Mouse (Mus musculus) limb, embryonic 10.5 days (tissue): ENCODE measurements around the gene Cybrd1. TPM values are rescaled to one million over a fixed set of nuclear protein-coding genes. Genes with fewer than 3 reads are reported as not detected.
A peak's percentile ranks its signal among the peaks of the same experiment; 100 is the strongest.

Experiments used
- DNase-seq: peaks from one replicate; pipeline ENCODE4 v3.0.0-alpha.2; 2017; ENCODE audit warnings: low spot score
- H3K27ac ChIP-seq: fragments of 300-500 bp; sonication (generic); 2 replicates; pipeline ENCODE4 v1.5.1; 2016; ENCODE audit warnings: mild to moderate bottlenecking
- H3K27me3 ChIP-seq: fragments of 300-500 bp; sonication (generic); 2 replicates; pipeline ENCODE4 v1.6.1; 2016; ENCODE audit warnings: low read depth, mild to moderate bottlenecking; ENCODE audit not compliant: poor library complexity, severe bottlenecking
- H3K36me3 ChIP-seq: fragments of 300-500 bp; sonication (generic); 2 replicates; pipeline ENCODE4 v1.6.1; 2016; ENCODE audit warnings: mild to moderate bottlenecking, moderate library complexity
- H3K4me1 ChIP-seq: fragments of 300-500 bp; sonication (generic); 2 replicates; pipeline ENCODE4 v1.6.1; 2016
- H3K4me3 ChIP-seq: fragments of 300-500 bp; sonication (generic); 2 replicates; pipeline ENCODE4 v1.5.1; 2016; ENCODE audit warnings: mild to moderate bottlenecking, moderate library complexity
- H3K9me3 ChIP-seq: fragments of 300-500 bp; sonication (generic); replicated peaks from 2 replicates; pipeline ENCODE4 v1.6.1; 2016; ENCODE audit warnings: mild to moderate bottlenecking
- WGBS: fragments of 180-500 bp; shearing (Covaris S2); methylation state at CpG from one replicate; pipeline ENCODE4 v1.1.7; 2016; 5-methylcytosine and 5-hydroxymethylcytosine counted together
- polyA plus RNA-seq: library from polyadenylated mRNA; unstranded; fragments of >200 nt; fragmentation: Nextera tagmentation; extraction: Ambion mirVana; gene quantifications from 2 replicates; pipeline ENCODE4 v1.2.1, GENCODE M21; 2016

The Cybrd1 gene
- polyA plus RNA-seq, 1 experiment from 2014 or later, result 0.48 TPM

GRCm38 (mm10) chr2:71134041-71134505 is 16.4 kb downstream of the Cybrd1 start:
- Histone ChIP-seq H3K4me1 (no peaks in the 10 kb centered on the region), H3K4me3 (no peak overlapping the region), H3K36me3 (no peaks in the 10 kb centered on the region), H3K9me3 (no peaks in the 10 kb centered on the region), H3K27ac (no peak overlapping the region), H3K27me3 (no peaks in the 10 kb centered on the region)
- WGBS, result 93% methylated on average over 9 of the region's 9 CpGs
- no peak for DNase-seq

- no peak overlapping the region for H3K27ac ChIP-seq
- 81% methylated on average over 5 of the region's 5 CpGs for WGBS
- no peaks in the 10 kb centered on the region for H3K27me3 ChIP-seq
- H3K36me3 ChIP-seq, result no peaks in the 10 kb centered on the region
- DNase-seq, result no peak
- H3K9me3 ChIP-seq, result no peaks in the 10 kb centered on the region
- H3K4me1 ChIP-seq, result no peaks in the 10 kb centered on the region
- no peak overlapping the region for H3K4me3 ChIP-seq
These were observed 17.1 kb downstream of the Cybrd1 start for GRCm38 (mm10) chr2:71134836-71135235.

GRCm38 (mm10) chr2:71140622-71141021 is 22.9 kb downstream of the Cybrd1 start:
- no peaks in the 10 kb centered on the region for H3K4me1 ChIP-seq
- H3K27me3 ChIP-seq, result no peaks in the 10 kb centered on the region
- H3K9me3 ChIP-seq, result no peaks in the 10 kb centered on the region
- WGBS, result 60% methylated on average over 4 of the region's 4 CpGs
- no peak overlapping the region for H3K27ac ChIP-seq
- no peaks in the 10 kb centered on the region for H3K36me3 ChIP-seq
- no peak overlapping the region for H3K4me3 ChIP-seq
- DNase-seq, result no peak

- no peak for DNase-seq
- no peak overlapping the region for H3K4me3 ChIP-seq
- no peak overlapping the region for H3K27ac ChIP-seq
- H3K27me3 ChIP-seq, result no peaks in the 10 kb centered on the region
- no peaks in the 10 kb centered on the region for H3K9me3 ChIP-seq
- H3K36me3 ChIP-seq, result no peaks in the 10 kb centered on the region
- 82% methylated on average over 7 of the region's 7 CpGs for WGBS
- H3K4me1 ChIP-seq, result no peaks in the 10 kb centered on the region
These were observed 24.7 kb downstream of the Cybrd1 start for GRCm38 (mm10) chr2:71142410-71142809.

- 83% methylated on average over 4 of the region's 4 CpGs for whole genome bisulfite sequencing
- no peak overlapping the region for H3K27ac ChIP-seq
- H3K36me3 ChIP-seq, result no peaks in the 10 kb centered on the region
- H3K9me3 ChIP-seq, result no peaks in the 10 kb centered on the region
- no peak overlapping the region for H3K4me3 ChIP-seq
- H3K27me3 ChIP-seq, result no peaks in the 10 kb centered on the region
- no peak for DNase-seq
- no peaks in the 10 kb centered on the region for H3K4me1 ChIP-seq
These were observed 28.1 kb downstream of the Cybrd1 start for GRCm38 (mm10) chr2:71145853-71146252.

- no peaks in the 10 kb centered on the region for H3K4me1 ChIP-seq
- 50% methylated on average over 3 of the region's 3 CpGs for WGBS
- H3K27me3 ChIP-seq, result no peaks in the 10 kb centered on the region
- no peak for DNase-seq
- H3K36me3 ChIP-seq, result no peaks in the 10 kb centered on the region
- H3K4me3 ChIP-seq, result no peak overlapping the region
- H3K9me3 ChIP-seq, result no peaks in the 10 kb centered on the region
- H3K27ac ChIP-seq, result no peak overlapping the region
These were observed 28.5 kb downstream of the Cybrd1 start for GRCm38 (mm10) chr2:71146266-71146665.

- WGBS, result 67% methylated on average over 6 of the region's 6 CpGs
- H3K27me3 ChIP-seq, result no peaks in the 10 kb centered on the region
- no peak for DNase-seq
- no peak overlapping the region for H3K4me3 ChIP-seq
- no peaks in the 10 kb centered on the region for H3K36me3 ChIP-seq
- no peaks in the 10 kb centered on the region for H3K4me1 ChIP-seq
- no peaks in the 10 kb centered on the region for H3K9me3 ChIP-seq
- no peak overlapping the region for H3K27ac ChIP-seq
These were observed 30.1 kb downstream of the Cybrd1 start for GRCm38 (mm10) chr2:71147816-71148215.

- Histone ChIP-seq H3K27ac (no peak overlapping the region), H3K4me1 (no peaks in the 10 kb centered on the region), H3K27me3 (no peaks in the 10 kb centered on the region), H3K9me3 (no peaks in the 10 kb centered on the region), H3K36me3 (no peaks in the 10 kb centered on the region), H3K4me3 (no peak overlapping the region)
- 91% methylated on average over 4 of the region's 4 CpGs for WGBS
- DNase-seq, result no peak
These were observed 34.4 kb downstream of the Cybrd1 start for GRCm38 (mm10) chr2:71152170-71152569.

GRCm38 (mm10) chr2:71155486-71155885 is 37.8 kb downstream of the Cybrd1 start:
- Histone ChIP-seq H3K27me3 (no peaks in the 10 kb centered on the region), H3K36me3 (no peaks in the 10 kb centered on the region)
- WGBS, result 16% methylated on average over 8 of the region's 8 CpGs

GRCm38 (mm10) chr2:71156446-71156845 is 38.7 kb downstream of the Cybrd1 start:
- Histone ChIP-seq H3K27ac (no peak overlapping the region), H3K27me3 (no peaks in the 10 kb centered on the region), H3K4me1 (no peaks in the 10 kb centered on the region), H3K9me3 (no peaks in the 10 kb centered on the region), H3K36me3 (no peaks in the 10 kb centered on the region), H3K4me3 (no peak overlapping the region)
- 93% methylated on average over 8 of the region's 8 CpGs for WGBS
- no peak for DNase-seq

More at GRCm38 (mm10) chr2:71155486-71155885, 37.8 kb downstream of the Cybrd1 start:
- peak; percentile 91 for DNase-seq
- H3K4me1 ChIP-seq, result no peaks in the 10 kb centered on the region
- H3K27ac ChIP-seq, result no peak overlapping the region
- no peak overlapping the region for H3K4me3 ChIP-seq
- H3K9me3 ChIP-seq, result no peaks in the 10 kb centered on the region

GRCm38 (mm10) chr2:71157881-71158280 is 40.2 kb downstream of the Cybrd1 start:
- H3K4me1 ChIP-seq, result peaks cover 6% of the 10 kb centered on the region; the same call in 1 of the 2 replicates
- no peaks in the 10 kb centered on the region for H3K27me3 ChIP-seq
- H3K9me3 ChIP-seq, result no peaks in the 10 kb centered on the region
- 91% methylated on average over 8 of the region's 8 CpGs for WGBS
- H3K4me3 ChIP-seq, result no peak overlapping the region
- no peaks in the 10 kb centered on the region for H3K36me3 ChIP-seq
- no peak overlapping the region for H3K27ac ChIP-seq
- DNase-seq, result no peak

- peaks cover 7% of the 10 kb centered on the region; the same call in 1 of the 2 replicates for H3K4me1 ChIP-seq
- H3K4me3 ChIP-seq, result no peak overlapping the region
- DNase-seq, result no peak
- no peak overlapping the region for H3K27ac ChIP-seq
- no peaks in the 10 kb centered on the region for H3K9me3 ChIP-seq
- H3K27me3 ChIP-seq, result no peaks in the 10 kb centered on the region
- WGBS, result 88% methylated on average over 16 of the region's 16 CpGs
- no peaks in the 10 kb centered on the region for H3K36me3 ChIP-seq
These were observed 42.0 kb downstream of the Cybrd1 start for GRCm38 (mm10) chr2:71159576-71160306.

- 84% methylated on average over 11 of the region's 11 CpGs for WGBS
These were observed 42.7 kb downstream of the Cybrd1 start for GRCm38 (mm10) chr2:71160307-71160861.

More at GRCm38 (mm10) chr2:71160307-71160861, 42.7 kb downstream of the Cybrd1 start:
- no peak for DNase-seq
- H3K4me3 ChIP-seq, result no peak overlapping the region
- peaks cover 7% of the 10 kb centered on the region; the same call in 1 of the 2 replicates for H3K4me1 ChIP-seq
- no peaks in the 10 kb centered on the region for H3K9me3 ChIP-seq
- no peak overlapping the region for H3K27ac ChIP-seq
- H3K36me3 ChIP-seq, result no peaks in the 10 kb centered on the region
- no peaks in the 10 kb centered on the region for H3K27me3 ChIP-seq
